Mouse (Mus musculus) common myeloid progenitor, adult 5-6 weeks (primary cell): Measurements from ENCODE around the gene BC025446. TPM values are rescaled to one million over a fixed set of nuclear protein-coding genes. Genes with fewer than 3 reads are reported as not detected.

Experiments used
- total RNA-seq: library from RNA; stranded (forward); fragments of 200-1000, 187-1606 nt; gene quantifications from 2 replicates; pipeline ENCODE4 v1.2.3, GENCODE M21; 2017

The BC025446 gene
- total RNA-seq, 1 experiment from 2014 or later, result not detected

Other genes with a start within 250 kb of the BC025446 start
- 0.14 TPM in 1 of 2 replicates, not detected in the other for gene Ly6i, start 232.9 kb upstream of the BC025446 start, total RNA-seq
- gene Ly6a, start 218.3 kb upstream of the BC025446 start, total RNA-seq, result 3.3 TPM in 2 replicates
- not detected in 2 replicates for gene Ly6c1, start 167.5 kb upstream of the BC025446 start, total RNA-seq
- 54.9 and 81.7 TPM in 2 replicates for gene Ly6c2, start 104.4 kb upstream of the BC025446 start, total RNA-seq
- gene Ly6g, start 61.1 kb upstream of the BC025446 start, total RNA-seq, result 2.0 TPM in 1 of 2 replicates, not detected in the other
- not detected in 2 replicates for gene Ly6f, start 52.0 kb downstream of the BC025446 start, total RNA-seq